Mouse (Mus musculus): Measurements from ENCODE around the gene Nkx1-1.

GRCm38 (mm10) chr5:33400819-33401218 lies 33.0 kb downstream of the Nkx1-1 start:
- TF ChIP-seq CTCF (IDR thresholded peaks at IDR 0.05; ENCODE audit: extremely low read depth, insufficient read depth, insufficient read length, insufficient replicate concordance) (no peak), POLR2A (IDR thresholded peaks at IDR 0.05; ENCODE audit: low read depth, low read length) (no peak)

Measured in spleen, adult 2 months (tissue).